Mouse (Mus musculus) cerebellum, adult 18-20 months (tissue): ENCODE results near the gene Ctnnb1.

Source experiments
- DNase-seq, 2 experiments: peaks; one replicate each; pipeline ENCODE4 v3.0.0; 2021

The Ctnnb1 gene

DNA sequence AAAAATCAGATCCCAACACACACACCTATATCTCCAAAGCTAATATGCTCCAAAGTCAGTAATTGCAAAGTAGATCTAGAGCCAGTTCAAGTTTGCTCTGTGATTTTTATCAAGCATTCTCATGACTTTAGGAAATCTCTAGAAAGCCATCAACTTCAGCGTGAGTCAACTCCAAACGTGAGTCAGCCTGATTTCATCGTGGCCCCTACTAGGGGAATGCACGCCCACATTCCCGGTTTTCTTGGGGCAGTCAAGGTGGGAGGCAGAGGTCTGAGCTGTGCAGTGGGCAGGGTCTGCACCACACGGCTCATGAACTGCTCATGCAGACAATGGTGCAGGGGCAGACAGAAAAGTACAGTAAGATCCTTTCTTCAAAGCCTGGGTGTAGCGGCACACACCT is 76.9 kb downstream of the Ctnnb1 start:
- no peak for DNase-seq
